Comparison of ENCODE assay signal across 27 mouse cellular contexts in the genomic region with DNA sequence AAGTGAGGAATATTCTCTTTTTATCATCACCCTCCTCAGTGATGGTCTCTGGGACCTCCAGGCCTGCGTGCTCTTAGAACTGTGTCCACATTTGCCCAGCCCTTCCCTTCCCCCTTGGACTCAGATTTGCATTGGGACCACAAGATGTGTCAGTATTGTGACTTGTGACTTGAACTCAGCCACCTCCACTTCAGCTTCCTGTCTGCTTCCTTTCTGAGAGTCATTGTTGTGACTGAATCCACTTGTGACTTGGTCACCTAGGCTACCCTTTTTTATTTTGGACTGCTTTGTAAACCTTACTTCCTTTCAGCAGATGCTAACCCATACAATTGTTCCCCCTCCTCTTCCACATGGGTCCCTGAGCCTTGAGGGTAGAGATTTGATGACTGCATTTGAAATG. TPM values are rescaled to one million over a fixed set of nuclear protein-coding genes. Genes with fewer than 3 reads are reported as not detected.
DNase-seq lines count a peak whose midpoint lies in the region; ATAC-seq and TF ChIP-seq lines count a peak whose summit lies in the region.
"Had no signal": no experiment of that assay in that cellular context is flagged by ENCODE, and none has a peak within 500 bp of the region (broad histone marks: within the 10 kb centered on the region; RNA-seq: fewer than 3 reads in every experiment).

No protein-coding gene starts in this region.

- peak; percentile 33 for DNase-seq in lung, postnatal 0 days (ENCODE audit: low spot score)
- DNase-seq in lung, postnatal 4 days: no peak
- peak; percentile 29 for DNase-seq in A20 (ENCODE audit: low read depth, low spot score)
- peak; percentile 12 for DNase-seq in T-cell, adult 2 months (ENCODE audit: low spot score)
- DNase-seq in ovary, postnatal 14 days (ENCODE audit: low spot score): no peak
- no peak for DNase-seq in embryo, embryonic 9.5 days (ENCODE audit: extremely low spot score)
- no peak for DNase-seq in cerebellum, adult 11 months
- DNase-seq: adrenal gland, postnatal 36 days; cerebellum, adult 8-10 months; gastrocnemius, adult 2 months; heart, adult 11 months; heart, postnatal 4 days; kidney, adult 18-20 months; left cerebral cortex, postnatal 4 days; liver; liver, postnatal 0 days; right cerebral cortex, postnatal 14 days; spleen, adult 18-20 months had no signal

- ATAC-seq in lung, postnatal 0 days: no peak
- ATAC-seq: hindbrain, embryonic 16.5 days; liver, postnatal 0 days had no signal

- TF ChIP-seq EP300 in lung, postnatal 0 days (IDR thresholded peaks at IDR 0.05): no peak

- H3K4me1 ChIP-seq in lung, postnatal 0 days (ENCODE audit: insufficient read depth, low read depth, low read length): no peaks in the 10 kb centered on the region; the same call in 1 of the 2 replicates

- TF ChIP-seq CTCF in lung, postnatal 0 days (IDR thresholded peaks at IDR 0.05): no peak

- H3K4me2 ChIP-seq in lung, postnatal 0 days (replicated peaks; ENCODE audit: low read depth, low read length): no peak overlapping the region
- H3K4me2 ChIP-seq: neural tube, embryonic 12.5 days had no signal

- H3K79me2 ChIP-seq in macrophage (ENCODE audit: inconsistent target): peaks cover 45% of the 10 kb centered on the region; the same call in 1 of the 2 replicates

- H3K27ac ChIP-seq in lung, postnatal 0 days (ENCODE audit: low read length): no peak overlapping the region
- peak overlapping the region; percentile 13; the same call in 1 of the 2 replicates for H3K27ac ChIP-seq in macrophage
- H3K27ac ChIP-seq: embryonic facial prominence, embryonic 10.5 days; gastrocnemius, adult 2 months; kidney, postnatal 0 days; neural tube, embryonic 12.5 days had no signal

- H3K9ac ChIP-seq in lung, postnatal 0 days (replicated peaks; ENCODE audit: low read depth): no peak overlapping the region
- H3K9ac ChIP-seq: liver, postnatal 0 days; neural tube, embryonic 12.5 days had no signal

- peaks cover 10% of the 10 kb centered on the region; the same call in 1 of the 2 replicates for H3K36me3 ChIP-seq in lung, postnatal 0 days (ENCODE audit: insufficient read depth, low read length)
- H3K36me3 ChIP-seq in macrophage (ENCODE audit: inconsistent target): peaks cover 25% of the 10 kb centered on the region; the same call in 1 of the 2 replicates

- H3K9me3 ChIP-seq in lung, postnatal 0 days (ENCODE audit: low read length): no peaks in the 10 kb centered on the region
- H3K9me3 ChIP-seq: embryonic facial prominence, embryonic 10.5 days; G1E; neural tube, embryonic 12.5 days had no signal

- H3K4me3 ChIP-seq in lung, postnatal 0 days (ENCODE audit: low read depth, low read length): no peak overlapping the region
- H3K4me3 ChIP-seq in macrophage (ENCODE audit: inconsistent target): no peak overlapping the region
- H3K4me3 ChIP-seq: embryonic facial prominence, embryonic 10.5 days; gastrocnemius, adult 2 months; neural tube, embryonic 12.5 days had no signal

- WGBS in lung, postnatal 0 days: 55% methylated on average over 1 of the region's 1 CpGs
- WGBS in macrophage (ENCODE audit: missing documents): 9% methylated on average over 1 of the region's 1 CpGs

- H3K27me3 ChIP-seq in lung, postnatal 0 days (replicated peaks; ENCODE audit: insufficient read depth, low read length): no peaks in the 10 kb centered on the region
- H3K27me3 ChIP-seq: neural tube, embryonic 12.5 days had no signal

RNA-seq across cellular contexts. Expression of gene Ercc6, which starts 2.8 kb away (rescaled TPM):
- polyA plus RNA-seq in lung, postnatal 0 days (2015; fragmentation: Nextera tagmentation; extraction: Ambion mirVana): 12.9 and 15.6 TPM in 2 replicates
- total RNA-seq in macrophage (2018; cell fraction: chromatin; rRNA removed): 100 to 1,000 TPM in 1 of 26 experiments, 10 to 100 TPM in 25; 18.5 to 102 (median 54.9) TPM
- total RNA-seq in macrophage (2018; cell fraction: cytosol; rRNA removed): 1 to 10 TPM; 1.6 to 6.3 (median 3.3) TPM
- total RNA-seq in macrophage (2018; cell fraction: nucleus; rRNA removed): 10 to 100 TPM in 25 of 26 experiments, 1 to 10 TPM in 1; 8.4 to 55.7 (median 19.0) TPM
- polyA plus RNA-seq in macrophage (2018): 2.9 to 4.7 TPM (median 3.1 TPM) in 3 replicates

RNA-seq across cellular contexts. Expression of gene Chat, which starts 50.3 kb away (rescaled TPM):
- not detected in 2 replicates for polyA plus RNA-seq in lung, postnatal 0 days (2015; fragmentation: Nextera tagmentation; extraction: Ambion mirVana)
- not detected for total RNA-seq in macrophage (2018; cell fraction: chromatin; rRNA removed)
- total RNA-seq in macrophage (2018; cell fraction: cytosol; rRNA removed): not detected
- total RNA-seq in macrophage (2018; cell fraction: nucleus; rRNA removed): not detected
- not detected in 3 replicates for polyA plus RNA-seq in macrophage (2018)
- total RNA-seq: adrenal gland, postnatal 36 days; gastrocnemius, adult 2 months; heart, postnatal 4 days had no signal
- polyA plus RNA-seq: C2C12; forebrain, embryonic 11.5 days; G1E; heart, embryonic 14.5 days; kidney, postnatal 0 days; liver, postnatal 0 days had no signal

RNA-seq across cellular contexts. Expression of gene Slc18a3, which starts 51.4 kb away (rescaled TPM):
- 0.07 TPM in 1 of 2 replicates, not detected in the other for polyA plus RNA-seq in lung, postnatal 0 days (2015; fragmentation: Nextera tagmentation; extraction: Ambion mirVana)
- total RNA-seq in macrophage (2018; cell fraction: chromatin; rRNA removed): not detected
- not detected for total RNA-seq in macrophage (2018; cell fraction: cytosol; rRNA removed)
- total RNA-seq in macrophage (2018; cell fraction: nucleus; rRNA removed): not detected
- not detected in 3 replicates for polyA plus RNA-seq in macrophage (2018)
- total RNA-seq: adrenal gland, postnatal 36 days; G1E; gastrocnemius, adult 2 months had no signal
- polyA plus RNA-seq: C2C12; G1E; kidney, postnatal 0 days; liver, postnatal 0 days had no signal

Comparison
In these comparisons a context has a peak if more than half of its experiments do, and no peak if none do; other contexts are left out.
1. DNase-seq: peak in lung, postnatal 0 days (single experiment), A20 (single experiment) and T-cell, adult 2 months (single experiment); none in lung, postnatal 4 days (0 of 2), ovary, postnatal 14 days (single experiment), embryo, embryonic 9.5 days (single experiment) and cerebellum, adult 11 months (single experiment).